Mouse (Mus musculus): ENCODE data around the gene Auts2. TPM values are rescaled to one million over a fixed set of nuclear protein-coding genes. Genes with fewer than 3 reads are reported as not detected.

Auts2 gene
- polyA plus RNA-seq, 1 experiment from 2014 or later: 4.9 TPM

DNA sequence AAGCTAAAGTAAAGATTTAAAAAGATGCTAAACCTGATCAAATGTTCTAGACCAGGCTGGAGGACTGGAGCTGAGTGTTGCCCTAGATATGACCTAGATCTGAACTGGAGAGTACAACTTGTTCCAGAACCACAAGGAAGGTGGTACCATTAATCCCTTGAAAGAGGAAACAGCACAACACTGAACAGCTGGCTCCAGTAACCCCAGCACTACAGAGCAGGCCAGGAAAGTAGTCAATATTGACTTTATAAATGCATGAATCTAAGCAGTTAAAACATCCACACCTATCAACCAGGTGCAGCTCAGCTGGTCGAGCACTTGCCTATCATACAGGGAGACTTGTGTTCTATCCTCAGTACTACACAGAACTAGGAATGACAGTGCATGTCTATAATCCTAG is 281.4 kb downstream of the Auts2 start:
- ATAC-seq: peak; percentile 19; the same call in 1 of the 2 replicates
- H3K27me3 ChIP-seq (replicated peaks; ENCODE audit: control insufficient read depth, insufficient read depth, low read length): no peaks in the 10 kb centered on the region; the same call in 1 of the 2 replicates
- H3K27ac ChIP-seq (ENCODE audit: low read depth, low read length): no peak overlapping the region
- no peaks in the 10 kb centered on the region for H3K36me3 ChIP-seq (ENCODE audit: control insufficient read depth, insufficient read depth)
- H3K4me2 ChIP-seq (replicated peaks; ENCODE audit: low read depth): no peak overlapping the region
- WGBS: 66% methylated on average over 1 of the region's 1 CpGs
- H3K9ac ChIP-seq (ENCODE audit: low read depth, low read length): no peak overlapping the region
- no peak overlapping the region for H3K4me3 ChIP-seq (ENCODE audit: low read depth, low read length)
- H3K9me3 ChIP-seq (ENCODE audit: control insufficient read depth): no peaks in the 10 kb centered on the region
- TF ChIP-seq CTCF (IDR thresholded peaks at IDR 0.05; ENCODE audit: low read depth): no peak
- H3K4me1 ChIP-seq (replicated peaks; ENCODE audit: control insufficient read depth, insufficient read depth, low read length): no peaks in the 10 kb centered on the region

DNA sequence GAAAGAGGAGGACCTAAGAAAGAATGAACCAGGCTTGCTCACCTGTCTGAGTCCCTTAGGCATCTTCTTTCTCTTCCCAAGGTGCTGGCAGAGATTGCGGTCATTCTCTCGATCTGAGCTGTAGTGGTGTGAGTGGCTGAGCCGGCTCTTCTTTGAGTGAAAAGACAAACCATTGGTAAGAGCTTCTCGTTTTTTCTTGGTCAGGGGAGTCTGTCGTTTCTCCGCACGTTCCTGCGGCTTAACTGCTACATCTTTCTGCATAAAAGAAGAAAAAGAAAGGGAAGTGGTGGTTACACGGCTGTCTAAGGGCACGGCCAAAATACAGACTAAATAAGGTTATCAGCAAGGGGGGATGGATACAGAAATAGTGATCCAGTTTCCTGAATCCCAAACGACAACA is 284.3 kb downstream of the Auts2 start:
- no peaks in the 10 kb centered on the region for H3K36me3 ChIP-seq (ENCODE audit: control insufficient read depth, insufficient read depth)
- H3K4me2 ChIP-seq (replicated peaks; ENCODE audit: low read depth): no peak overlapping the region
- H3K4me1 ChIP-seq (replicated peaks; ENCODE audit: control insufficient read depth, insufficient read depth, low read length): no peaks in the 10 kb centered on the region
- no peak for TF ChIP-seq CTCF (IDR thresholded peaks at IDR 0.05; ENCODE audit: low read depth)
- H3K27ac ChIP-seq (ENCODE audit: low read depth, low read length): no peak overlapping the region
- no peak for ATAC-seq
- no peaks in the 10 kb centered on the region for H3K9me3 ChIP-seq (ENCODE audit: control insufficient read depth)
- 90% methylated on average over 11 of the region's 11 CpGs for WGBS
- no peak overlapping the region for H3K9ac ChIP-seq (ENCODE audit: low read depth, low read length)
- no peak overlapping the region for H3K4me3 ChIP-seq (ENCODE audit: low read depth, low read length)
- H3K27me3 ChIP-seq (replicated peaks; ENCODE audit: control insufficient read depth, insufficient read depth, low read length): no peaks in the 10 kb centered on the region

DNA sequence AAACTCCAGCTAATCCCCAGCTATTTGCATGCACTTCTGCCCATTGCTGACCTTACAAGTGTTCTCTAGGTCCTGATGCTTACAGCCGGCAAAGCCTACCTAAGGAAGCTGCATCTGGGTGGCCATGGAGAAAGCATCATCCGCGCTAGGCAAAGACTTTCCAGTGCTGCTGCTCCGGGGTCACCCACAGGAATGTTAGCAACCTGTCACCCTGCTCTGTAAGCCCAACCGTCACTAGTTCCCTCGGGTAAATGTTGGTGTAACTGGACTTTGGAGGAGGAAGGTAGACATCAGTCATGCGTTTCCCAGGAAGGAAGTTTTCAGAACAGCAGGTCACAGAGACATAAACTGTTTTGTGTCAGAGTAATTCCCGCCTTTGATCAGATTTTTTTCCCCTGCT is 287.6 kb downstream of the Auts2 start:
- Histone ChIP-seq H3K27me3 (replicated peaks; ENCODE audit: control insufficient read depth, insufficient read depth, low read length) (no peaks in the 10 kb centered on the region), H3K27ac (ENCODE audit: low read depth, low read length) (no peak overlapping the region), H3K36me3 (ENCODE audit: control insufficient read depth, insufficient read depth) (no peaks in the 10 kb centered on the region), H3K9me3 (ENCODE audit: control insufficient read depth) (no peaks in the 10 kb centered on the region), H3K9ac (ENCODE audit: low read depth, low read length) (no peak overlapping the region), H3K4me3 (ENCODE audit: low read depth, low read length) (no peak overlapping the region), H3K4me2 (replicated peaks; ENCODE audit: low read depth) (no peak overlapping the region), H3K4me1 (replicated peaks; ENCODE audit: control insufficient read depth, insufficient read depth, low read length) (no peaks in the 10 kb centered on the region)
- WGBS: 70% methylated on average over 8 of the region's 8 CpGs
- no peak for TF ChIP-seq CTCF (IDR thresholded peaks at IDR 0.05; ENCODE audit: low read depth)
- ATAC-seq: no peak

DNA sequence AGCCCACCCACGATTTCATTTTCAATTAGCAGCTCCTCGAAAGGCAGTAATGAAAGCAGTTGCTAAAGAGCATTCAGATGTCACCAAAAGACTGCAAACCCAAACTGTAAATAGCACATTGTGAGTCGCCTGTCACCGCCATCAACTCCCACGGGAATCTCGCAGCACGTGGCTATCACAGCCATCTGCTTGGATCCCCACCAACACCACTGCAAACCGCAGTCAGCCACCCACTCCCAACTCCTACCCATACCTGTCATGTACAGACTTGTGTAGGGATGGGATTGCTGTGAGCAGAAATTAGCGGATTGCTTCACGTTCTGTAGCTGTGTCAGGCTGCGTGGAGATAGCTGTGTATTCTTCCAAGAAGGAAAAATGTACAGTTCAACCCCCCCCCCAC is 293.6 kb downstream of the Auts2 start:
- no peaks in the 10 kb centered on the region for H3K27me3 ChIP-seq (replicated peaks; ENCODE audit: control insufficient read depth, insufficient read depth, low read length)
- no peaks in the 10 kb centered on the region for H3K4me1 ChIP-seq (replicated peaks; ENCODE audit: control insufficient read depth, insufficient read depth, low read length)
- H3K36me3 ChIP-seq (ENCODE audit: control insufficient read depth, insufficient read depth): no peaks in the 10 kb centered on the region
- no peaks in the 10 kb centered on the region for H3K9me3 ChIP-seq (ENCODE audit: control insufficient read depth)
- H3K9ac ChIP-seq (ENCODE audit: low read depth, low read length): no peak overlapping the region
- no peak overlapping the region for H3K4me2 ChIP-seq (replicated peaks; ENCODE audit: low read depth)
- no peak for ATAC-seq
- H3K27ac ChIP-seq (ENCODE audit: low read depth, low read length): no peak overlapping the region
- H3K4me3 ChIP-seq (ENCODE audit: low read depth, low read length): no peak overlapping the region
- WGBS: 87% methylated on average over 11 of the region's 11 CpGs
- no peak for TF ChIP-seq CTCF (IDR thresholded peaks at IDR 0.05; ENCODE audit: low read depth)

DNA sequence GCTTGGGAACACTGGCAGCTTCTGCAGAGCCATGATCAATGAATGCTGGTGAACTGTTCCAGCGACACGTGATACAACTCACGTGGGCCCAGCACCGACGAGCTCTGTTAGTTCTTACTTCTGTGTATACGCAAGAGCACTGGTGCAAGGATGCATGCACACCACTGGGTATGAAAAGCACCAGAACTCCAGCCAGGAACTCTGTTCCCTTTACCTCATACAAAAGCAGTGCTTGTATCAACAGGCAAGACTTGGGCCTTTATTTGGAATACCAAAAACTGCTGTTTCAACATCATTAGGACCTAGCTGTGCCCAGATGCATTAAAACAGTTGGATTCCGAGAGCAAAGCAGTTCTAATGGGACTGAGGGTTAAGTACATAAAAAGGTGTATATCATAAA is 295.1 kb downstream of the Auts2 start:
- no peak overlapping the region for H3K4me2 ChIP-seq (replicated peaks; ENCODE audit: low read depth)
- no peak overlapping the region for H3K4me3 ChIP-seq (ENCODE audit: low read depth, low read length)
- no peak overlapping the region for H3K9ac ChIP-seq (ENCODE audit: low read depth, low read length)
- no peaks in the 10 kb centered on the region for H3K27me3 ChIP-seq (replicated peaks; ENCODE audit: control insufficient read depth, insufficient read depth, low read length)
- no peaks in the 10 kb centered on the region for H3K9me3 ChIP-seq (ENCODE audit: control insufficient read depth)
- no peaks in the 10 kb centered on the region for H3K4me1 ChIP-seq (replicated peaks; ENCODE audit: control insufficient read depth, insufficient read depth, low read length)
- no peak for TF ChIP-seq CTCF (IDR thresholded peaks at IDR 0.05; ENCODE audit: low read depth)
- no peak overlapping the region for H3K27ac ChIP-seq (ENCODE audit: low read depth, low read length)
- 68% methylated on average over 7 of the region's 7 CpGs for WGBS
- no peak for ATAC-seq
- no peaks in the 10 kb centered on the region for H3K36me3 ChIP-seq (ENCODE audit: control insufficient read depth, insufficient read depth)

DNA sequence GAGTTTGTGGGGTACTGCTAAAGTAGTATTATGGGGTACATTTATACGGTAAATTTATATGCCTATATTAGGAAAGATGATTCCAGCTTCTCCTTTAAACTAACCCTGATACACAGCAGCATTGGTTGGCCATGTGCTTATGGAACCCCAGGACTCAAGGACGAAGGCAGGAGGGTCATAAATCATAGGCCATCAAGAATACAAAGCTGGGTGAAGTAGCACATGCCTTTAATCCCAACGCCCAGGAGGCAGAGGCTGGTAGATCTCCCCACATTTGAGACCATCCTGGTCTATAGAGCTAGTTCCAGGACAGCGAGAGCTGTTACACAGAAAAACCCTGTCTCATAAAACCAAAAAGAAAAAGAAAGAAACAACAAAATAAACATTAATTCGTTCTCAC is 307.7 kb downstream of the Auts2 start:
- Histone ChIP-seq H3K27me3 (replicated peaks; ENCODE audit: control insufficient read depth, insufficient read depth, low read length) (no peaks in the 10 kb centered on the region), H3K4me1 (replicated peaks; ENCODE audit: control insufficient read depth, insufficient read depth, low read length) (no peaks in the 10 kb centered on the region; the same call in 1 of the 2 replicates), H3K36me3 (ENCODE audit: control insufficient read depth, insufficient read depth) (no peaks in the 10 kb centered on the region), H3K27ac (ENCODE audit: low read depth, low read length) (no peak overlapping the region), H3K4me3 (ENCODE audit: low read depth, low read length) (no peak overlapping the region), H3K9me3 (ENCODE audit: control insufficient read depth) (no peaks in the 10 kb centered on the region), H3K4me2 (replicated peaks; ENCODE audit: low read depth) (no peak overlapping the region), H3K9ac (ENCODE audit: low read depth, low read length) (no peak overlapping the region)
- ATAC-seq: no peak
- TF ChIP-seq CTCF (IDR thresholded peaks at IDR 0.05; ENCODE audit: low read depth): no peak
- 70% methylated on average over 5 of the region's 5 CpGs for WGBS

DNA sequence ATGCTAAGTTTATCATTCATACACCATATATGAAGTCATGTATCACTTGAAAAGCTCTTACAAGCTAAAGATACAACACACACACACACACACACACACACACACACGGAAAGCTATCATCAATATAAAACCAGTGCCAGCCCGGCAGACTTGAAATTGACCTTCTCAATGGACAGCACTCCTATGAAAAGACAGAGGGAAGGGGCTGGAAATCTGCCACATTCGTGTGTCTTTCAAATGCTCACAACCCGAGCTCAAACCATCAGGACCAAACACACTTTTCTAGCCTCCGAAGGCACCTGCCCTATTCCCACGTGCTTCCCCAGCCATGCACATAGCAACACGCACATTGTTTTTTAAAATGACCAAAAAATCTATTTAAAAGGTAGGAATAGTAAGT is 308.7 kb downstream of the Auts2 start:
- Histone ChIP-seq H3K4me2 (replicated peaks; ENCODE audit: low read depth) (no peak overlapping the region), H3K4me1 (replicated peaks; ENCODE audit: control insufficient read depth, insufficient read depth, low read length) (no peaks in the 10 kb centered on the region; the same call in none of the 2 replicates), H3K4me3 (ENCODE audit: low read depth, low read length) (no peak overlapping the region), H3K9ac (ENCODE audit: low read depth, low read length) (no peak overlapping the region), H3K27me3 (replicated peaks; ENCODE audit: control insufficient read depth, insufficient read depth, low read length) (no peaks in the 10 kb centered on the region), H3K36me3 (ENCODE audit: control insufficient read depth, insufficient read depth) (no peaks in the 10 kb centered on the region), H3K9me3 (ENCODE audit: control insufficient read depth) (no peaks in the 10 kb centered on the region), H3K27ac (ENCODE audit: low read depth, low read length) (no peak overlapping the region)
- WGBS: 83% methylated on average over 7 of the region's 7 CpGs
- no peak for ATAC-seq
- TF ChIP-seq CTCF (IDR thresholded peaks at IDR 0.05; ENCODE audit: low read depth): no peak
